Mouse (Mus musculus) MEL (cell line): Measurements from ENCODE around the gene Pid1.

Experiments
- CTCF ChIP-seq, 3 experiments: IDR thresholded peaks in 2 of 3; conservative IDR thresholded peaks in 1 of 3; 2 replicates each; pipeline ENCODE4 v1.5.1; 2011 to 2012; ENCODE audit warnings: low read length in 3 of 3, low read depth in 2 of 3, mild to moderate bottlenecking in 2 of 3, improper control_type of control experiment in 1 of 3, inconsistent platforms in 1 of 3, mixed read lengths in 1 of 3, moderate library complexity in 1 of 3; ENCODE audit not compliant: control insufficient read depth in 1 of 3, insufficient read depth in 1 of 3, poor library complexity in 1 of 3, severe bottlenecking in 1 of 3
- ELF1 ChIP-seq: IDR thresholded peaks from 2 replicates; pipeline ENCODE4 v1.6.1; 2014; ENCODE audit warnings: low read depth, mild to moderate bottlenecking, inconsistent platforms, low read length, improper control_type of control experiment, moderate library complexity
- NRF1 ChIP-seq: IDR thresholded peaks from 2 replicates; pipeline ENCODE4 v1.6.1; 2014; ENCODE audit warnings: low read depth, mild to moderate bottlenecking, inconsistent platforms, low read length, improper control_type of control experiment, moderate library complexity; ENCODE audit not compliant: poor library complexity, insufficient read depth, severe bottlenecking
- POLR2A ChIP-seq, 2 experiments: IDR thresholded peaks; 2 replicates each; pipeline ENCODE4 v1.6.1; 2011 to 2012; ENCODE audit warnings: low read length in 2 of 2, mild to moderate bottlenecking in 2 of 2, control low read depth in 1 of 2, improper control_type of control experiment in 1 of 2, low read depth in 1 of 2, moderate library complexity in 1 of 2; ENCODE audit not compliant: control insufficient read depth in 1 of 2, insufficient read depth in 1 of 2, poor library complexity in 1 of 2
- RAD21 ChIP-seq: IDR thresholded peaks from 2 replicates; pipeline ENCODE4 v1.6.1; 2011; ENCODE audit warnings: mild to moderate bottlenecking, low read depth, low read length, improper control_type of control experiment

DNA sequence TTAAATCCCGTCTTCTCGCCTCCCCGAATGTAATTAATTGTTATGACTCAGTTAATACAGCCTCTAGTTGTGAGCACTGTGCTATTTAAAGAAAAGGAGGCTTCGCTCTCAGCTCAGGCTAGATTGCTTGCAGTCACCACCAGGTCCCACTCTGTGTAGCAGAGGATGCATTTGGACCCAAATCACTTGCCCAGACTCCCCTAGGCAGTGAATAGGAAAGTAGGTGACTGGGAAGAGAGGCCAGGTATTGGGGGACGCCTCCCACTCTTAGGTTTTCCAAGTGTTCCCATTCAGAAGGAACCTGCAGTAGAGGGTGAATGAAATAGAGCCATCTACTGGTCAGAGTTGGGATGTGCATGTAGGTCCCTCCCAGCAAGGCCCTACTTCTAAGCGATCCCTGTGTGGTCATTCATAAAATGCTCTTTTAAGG lies 77.3 kb downstream of the Pid1 start:
- TF ChIP-seq CTCF (IDR thresholded peaks at IDR 0.05 in 2 of 3, conservative IDR thresholded peaks at IDR 0.05 in 1 of 3; ENCODE audit: control insufficient read depth in 1 of 3, insufficient read depth in 1 of 3, low read depth in 2 of 3, low read length in 3 of 3, poor library complexity in 1 of 3, severe bottlenecking in 1 of 3) = peak; percentile 27 to 42 (median 32); a peak in 4 of 6 replicates
- TF ChIP-seq NRF1 = no peak
- no peak for TF ChIP-seq POLR2A (IDR thresholded peaks at IDR 0.05; ENCODE audit: control insufficient read depth in 1 of 2, insufficient read depth in 1 of 2, low read depth in 1 of 2, low read length in 2 of 2, poor library complexity in 1 of 2)
- no peak for TF ChIP-seq ELF1
- no peak; the same call in 1 of the 2 replicates for TF ChIP-seq RAD21
